Mouse (Mus musculus) frontal cortex, adult (tissue): ENCODE measurements at regions not wholly inside any gene's neighbourhood (a gene's known extent, or its start where the extent isn't known, plus 50 kb on each side); places are given as distances from the start of the nearest gene placed in this dataset.

Source experiments
- ATAC-seq: cut with Nextera tagmentation; 2 replicates; pipeline ENCODE4 v1.9.2; 2017; ENCODE audit warnings: mild to moderate bottlenecking, moderate library complexity, mixed read lengths; ENCODE audit not compliant: low TSS enrichment

DNA sequence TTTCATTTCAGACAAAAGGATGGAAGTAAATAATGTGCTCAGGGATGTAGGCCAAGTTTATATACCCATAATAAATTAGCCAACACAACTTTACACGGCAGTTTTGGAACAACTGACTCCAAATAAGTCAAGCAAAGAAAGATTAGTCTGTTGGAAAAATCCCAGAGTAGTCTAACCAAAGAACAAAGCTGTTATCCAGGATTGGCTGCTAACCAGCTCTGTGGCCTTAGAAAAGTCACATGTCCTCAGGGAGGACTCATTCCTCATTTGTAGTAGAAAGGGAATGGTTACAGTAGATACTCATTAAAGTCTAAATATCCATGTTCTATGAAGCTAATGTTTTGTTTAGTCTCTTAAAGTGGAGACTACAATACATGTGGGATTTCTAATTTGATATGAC lies 130.6 kb upstream of the Mid1 start:
- ATAC-seq, result no peak

DNA sequence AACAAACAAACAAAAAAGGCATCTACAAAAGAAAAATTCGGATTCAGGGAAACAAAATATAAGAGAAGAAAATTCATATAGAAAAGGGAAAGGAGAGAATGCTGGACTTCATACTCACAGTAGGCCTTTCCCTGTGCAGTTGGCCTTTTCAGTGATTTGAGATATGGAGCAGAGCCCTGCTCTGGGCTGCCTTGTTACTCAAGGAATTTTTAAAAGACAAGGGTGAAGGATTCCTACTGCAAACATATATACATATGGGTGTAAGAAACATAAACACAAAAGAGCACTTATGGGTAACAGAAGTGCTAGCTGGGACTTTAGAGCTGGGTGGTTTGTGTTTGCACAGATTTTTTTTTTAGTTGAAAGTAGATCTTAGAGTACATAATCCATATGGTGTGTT lies 132.1 kb upstream of the Mid1 start:
- ATAC-seq, result peak; percentile 90

GRCm38 (mm10) chrX:169544037-169544436 lies 141.0 kb upstream of the Mid1 start:
- ATAC-seq, result peak; percentile 85

- ATAC-seq, result no peak
Observed at GRCm38 (mm10) chrX:169508229-169508628, 176.8 kb upstream of the Mid1 start.

- no peak for ATAC-seq
Observed at GRCm38 (mm10) chrX:169493577-169493976, 173.4 kb upstream of the Hccs start.

DNA sequence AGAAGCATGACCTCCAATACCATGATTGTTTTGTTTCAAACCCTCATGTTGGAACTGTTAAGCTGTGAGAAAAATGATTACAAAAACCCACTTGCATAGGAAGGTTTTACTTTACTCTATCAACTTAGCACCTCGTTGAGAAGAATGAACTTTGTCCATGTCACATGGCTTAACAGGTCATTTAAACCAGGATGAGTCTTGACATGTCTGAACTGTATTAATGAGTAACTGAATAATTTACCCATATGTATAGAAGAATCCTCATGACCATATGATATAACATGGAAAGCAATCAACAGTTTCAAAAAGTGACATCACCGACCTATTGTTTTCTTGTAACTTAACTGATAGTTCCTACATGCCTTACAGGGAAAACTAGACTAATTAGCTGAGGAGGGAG lies 153.3 kb upstream of the Hccs start:
- no peak for ATAC-seq

- ATAC-seq, result no peak
Observed at GRCm38 (mm10) chrX:169470715-169471114, 150.5 kb upstream of the Hccs start.

DNA sequence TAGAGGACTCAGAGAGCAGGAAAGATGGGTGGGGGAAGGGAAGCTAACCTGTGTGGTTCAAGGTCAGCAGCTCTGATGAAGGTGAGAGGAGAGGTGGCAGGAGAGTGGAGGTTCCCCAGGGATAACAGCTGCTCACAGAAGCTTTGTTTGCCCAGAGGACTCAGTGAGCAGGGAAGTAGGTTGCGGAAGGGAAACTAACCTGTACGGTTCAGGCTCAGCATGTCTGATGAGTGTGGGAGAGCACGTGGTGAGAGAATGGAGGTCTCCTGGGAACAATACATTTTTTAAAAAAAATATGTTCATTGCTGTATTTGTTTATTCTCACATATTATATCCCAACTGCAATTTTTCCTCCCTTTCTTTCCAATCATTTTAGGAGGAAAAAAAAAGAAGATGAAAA lies 130.0 kb upstream of the Hccs start:
- no peak for ATAC-seq

- no peak for ATAC-seq
Observed at GRCm38 (mm10) chrX:169439546-169439945, 119.4 kb upstream of the Hccs start.

GRCm38 (mm10) chrX:169438626-169439025 lies 118.5 kb upstream of the Hccs start:
- ATAC-seq, result no peak; the same call in 1 of the 2 replicates

DNA sequence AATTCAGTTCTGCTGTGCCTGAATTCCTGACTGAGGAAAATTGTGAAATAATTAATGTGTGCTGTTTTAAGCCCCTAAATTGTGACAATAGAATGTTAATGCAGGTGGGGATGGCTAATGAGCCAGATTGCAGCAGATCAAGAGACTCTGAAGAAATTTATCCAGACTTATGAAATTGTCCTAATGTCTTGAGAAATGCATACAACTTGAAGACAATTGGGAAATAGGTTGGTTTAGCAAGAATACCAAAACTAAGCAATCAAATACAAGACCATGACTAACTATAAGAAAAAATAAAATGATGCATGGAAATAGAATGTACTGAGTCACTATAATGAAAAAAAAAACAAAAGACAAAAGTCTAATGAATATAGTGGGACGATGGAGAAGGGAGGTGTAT lies 113.7 kb upstream of the Hccs start:
- ATAC-seq, result no peak

DNA sequence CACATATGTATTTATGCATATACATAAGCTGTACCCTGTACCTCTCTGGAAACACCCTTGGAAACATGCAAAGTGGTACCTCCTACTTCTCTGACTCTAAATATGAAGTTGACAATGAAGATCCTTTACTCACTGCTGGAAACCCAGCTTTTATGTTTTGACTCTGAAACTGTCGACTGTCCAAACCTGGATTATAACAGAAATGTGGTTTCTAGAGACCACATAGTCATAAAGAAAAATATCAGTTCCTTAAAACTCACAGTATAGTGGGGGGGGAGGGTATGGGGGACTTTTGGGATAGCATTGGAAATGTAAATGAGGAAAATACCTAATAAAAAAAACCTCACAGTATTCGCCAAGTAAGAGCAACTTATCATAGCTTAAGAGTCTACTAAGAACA lies 76.7 kb upstream of the Hccs start:
- ATAC-seq, result no peak

DNA sequence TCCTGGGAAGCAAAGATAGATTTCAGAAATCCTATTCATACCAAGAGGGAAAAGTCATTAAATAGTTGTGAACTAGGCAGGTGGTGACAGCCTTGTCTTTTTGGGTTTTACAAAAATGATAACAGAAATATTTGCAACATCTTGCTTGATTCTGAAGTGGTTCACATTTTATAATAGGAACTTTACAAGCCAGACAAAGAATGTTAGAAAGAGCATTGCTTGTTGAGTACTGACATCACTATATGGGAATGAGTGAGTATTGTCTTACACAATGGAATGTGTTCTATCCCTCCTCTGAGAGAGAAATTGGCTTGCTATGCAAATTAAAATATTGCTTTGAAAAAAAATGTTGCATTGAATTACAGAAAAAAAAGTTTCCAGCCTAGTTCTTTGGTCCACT lies 66.5 kb upstream of the Hccs start:
- ATAC-seq, result no peak
